Mouse (Mus musculus) kidney, postnatal 0 days (tissue): ENCODE data around the gene Ddx10. TPM values are rescaled to one million over a fixed set of nuclear protein-coding genes. Genes with fewer than 3 reads are reported as not detected.

Source experiments
- ATAC-seq: fragments of 200-750 bp; cut with Nextera tagmentation; replicated peaks from 2 replicates; pipeline ENCODE4 v1.8.0; 2017; ENCODE audit warnings: low read depth, moderate number of reproducible peaks, moderate TSS enrichment, moderate library complexity; ENCODE audit not compliant: low FRiP score
- DNase-seq: peaks from one replicate; pipeline ENCODE4 v3.0.0-alpha.2; 2016; ENCODE audit warnings: low spot score
- H3K27ac ChIP-seq: fragments of 300-500 bp; sonication (generic); 2 replicates; pipeline ENCODE4 v1.5.1; 2014; ENCODE audit warnings: mild to moderate bottlenecking
- H3K27me3 ChIP-seq: fragments of 300-500 bp; sonication (generic); 2 replicates; pipeline ENCODE4 v1.6.1; 2014; ENCODE audit warnings: low read length, mixed read lengths; ENCODE audit not compliant: insufficient read depth
- H3K36me3 ChIP-seq: fragments of 300-500 bp; sonication (generic); 2 replicates; pipeline ENCODE4 v1.6.1; 2014; ENCODE audit warnings: low read length, mixed read lengths; ENCODE audit not compliant: insufficient read depth
- H3K4me1 ChIP-seq: fragments of 300-500 bp; sonication (generic); replicated peaks from 2 replicates; pipeline ENCODE4 v1.6.1; 2014; ENCODE audit warnings: antibody characterized with exemption, low read length, mixed read lengths; ENCODE audit not compliant: insufficient read depth
- H3K4me2 ChIP-seq: fragments of 300-500 bp; sonication (generic); 2 replicates; pipeline ENCODE4 v1.6.1; 2014; ENCODE audit warnings: mild to moderate bottlenecking, low read length, moderate library complexity, mixed read lengths
- H3K4me3 ChIP-seq: fragments of 300-500 bp; sonication (generic); replicated peaks from 2 replicates; pipeline ENCODE4 v1.5.1; 2014; ENCODE audit warnings: low read depth, low read length
- H3K9ac ChIP-seq: fragments of 300-500 bp; sonication (generic); 2 replicates; pipeline ENCODE4 v1.6.1; 2014; ENCODE audit warnings: low read depth, low read length
- H3K9me3 ChIP-seq: fragments of 300-500 bp; sonication (generic); replicated peaks from 2 replicates; pipeline ENCODE4 v1.6.1; 2016; ENCODE audit warnings: low read length, inconsistent platforms, mixed read lengths
- CTCF ChIP-seq: IDR thresholded peaks from 2 replicates; pipeline ENCODE4 v1.5.1; 2016; ENCODE audit warnings: antibody characterized with exemption, low read depth, mild to moderate bottlenecking, moderate library complexity
- WGBS: fragments of 180-500 bp; shearing (Covaris S2); extraction: QIAGEN DNeasy Blood & Tissue Kit; methylation state at CpG from one replicate; pipeline ENCODE4 v1.1.7; 2014; 5-methylcytosine and 5-hydroxymethylcytosine counted together
- polyA plus RNA-seq: library from polyadenylated mRNA; unstranded; fragments of >200 nt; fragmentation: Nextera tagmentation; extraction: Ambion mirVana; gene quantifications from 2 replicates; pipeline ENCODE4 v1.2.1, GENCODE M21; 2015

Gene Ddx10
- polyA plus RNA-seq, 1 experiment from 2014 or later = 27.2 TPM

- ATAC-seq = no peak
- H3K4me3 ChIP-seq = no peak overlapping the region
- no peak for DNase-seq
- H3K4me1 ChIP-seq = no peaks in the 10 kb centered on the region
- WGBS = 95% methylated on average over 1 of the region's 1 CpGs
- no peak for TF ChIP-seq CTCF
- no peak overlapping the region for H3K4me2 ChIP-seq
- H3K36me3 ChIP-seq = no peaks in the 10 kb centered on the region
- no peak overlapping the region for H3K9ac ChIP-seq
- H3K9me3 ChIP-seq = no peaks in the 10 kb centered on the region
- no peak overlapping the region for H3K27ac ChIP-seq
- no peaks in the 10 kb centered on the region for H3K27me3 ChIP-seq
Measured at GRCm38 (mm10) chr9:53132826-53133225, 115.0 kb downstream of the Ddx10 start.

GRCm38 (mm10) chr9:53130460-53130859 lies 117.4 kb downstream of the Ddx10 start:
- no peak overlapping the region for H3K4me2 ChIP-seq
- no peak overlapping the region for H3K4me3 ChIP-seq
- no peaks in the 10 kb centered on the region for H3K36me3 ChIP-seq
- TF ChIP-seq CTCF = no peak
- DNase-seq (peak; percentile 29), ATAC-seq (no peak)
- no peaks in the 10 kb centered on the region for H3K27me3 ChIP-seq
- no peak overlapping the region for H3K9ac ChIP-seq
- no peak overlapping the region for H3K27ac ChIP-seq
- H3K4me1 ChIP-seq = no peaks in the 10 kb centered on the region
- 67% methylated on average over 2 of the region's 2 CpGs for WGBS
- no peaks in the 10 kb centered on the region for H3K9me3 ChIP-seq

GRCm38 (mm10) chr9:53101103-53101502 lies 146.8 kb downstream of the Ddx10 start:
- ATAC-seq (no peak), DNase-seq (no peak)
- H3K4me2 ChIP-seq = no peak overlapping the region
- H3K27me3 ChIP-seq = no peaks in the 10 kb centered on the region
- H3K9me3 ChIP-seq = no peaks in the 10 kb centered on the region
- no peak for TF ChIP-seq CTCF
- H3K27ac ChIP-seq = no peak overlapping the region
- H3K4me1 ChIP-seq = no peaks in the 10 kb centered on the region
- H3K9ac ChIP-seq = no peak overlapping the region
- WGBS = 92% methylated on average over 1 of the region's 1 CpGs
- H3K4me3 ChIP-seq = no peak overlapping the region
- H3K36me3 ChIP-seq = no peaks in the 10 kb centered on the region

- 72% methylated on average over 5 of the region's 5 CpGs for WGBS
- Histone ChIP-seq H3K9ac (no peak overlapping the region), H3K27ac (no peak overlapping the region), H3K36me3 (no peaks in the 10 kb centered on the region), H3K4me1 (no peaks in the 10 kb centered on the region), H3K4me3 (no peak overlapping the region), H3K27me3 (no peaks in the 10 kb centered on the region), H3K4me2 (no peak overlapping the region), H3K9me3 (no peaks in the 10 kb centered on the region)
- DNase-seq (peak; percentile 19), ATAC-seq (no peak)
- no peak for TF ChIP-seq CTCF
Measured at GRCm38 (mm10) chr9:53095319-53096165, 152.3 kb downstream of the Ddx10 start.

GRCm38 (mm10) chr9:53094536-53094935 lies 153.3 kb downstream of the Ddx10 start:
- no peak overlapping the region for H3K4me3 ChIP-seq
- no peak for TF ChIP-seq CTCF
- DNase-seq (no peak), ATAC-seq (no peak)
- no peaks in the 10 kb centered on the region for H3K4me1 ChIP-seq
- no peaks in the 10 kb centered on the region for H3K9me3 ChIP-seq
- no peak overlapping the region for H3K27ac ChIP-seq
- no peak overlapping the region for H3K9ac ChIP-seq
- 87% methylated on average over 7 of the region's 7 CpGs for WGBS
- H3K27me3 ChIP-seq = no peaks in the 10 kb centered on the region
- no peaks in the 10 kb centered on the region for H3K36me3 ChIP-seq
- no peak overlapping the region for H3K4me2 ChIP-seq

- Histone ChIP-seq H3K27me3 (no peaks in the 10 kb centered on the region), H3K4me3 (no peak overlapping the region), H3K4me1 (no peaks in the 10 kb centered on the region), H3K9ac (no peak overlapping the region), H3K27ac (no peak overlapping the region), H3K9me3 (no peaks in the 10 kb centered on the region), H3K4me2 (no peak overlapping the region), H3K36me3 (no peaks in the 10 kb centered on the region)
- no peak for TF ChIP-seq CTCF
- 78% methylated on average over 3 of the region's 3 CpGs for WGBS
- DNase-seq (no peak), ATAC-seq (no peak)
Measured at GRCm38 (mm10) chr9:53077626-53078025, 170.2 kb downstream of the Ddx10 start.

- Histone ChIP-seq H3K27ac (no peak overlapping the region), H3K9ac (no peak overlapping the region), H3K9me3 (no peaks in the 10 kb centered on the region), H3K4me2 (no peak overlapping the region), H3K27me3 (no peaks in the 10 kb centered on the region), H3K36me3 (no peaks in the 10 kb centered on the region), H3K4me1 (no peaks in the 10 kb centered on the region), H3K4me3 (no peak overlapping the region)
- no peak for ATAC-seq
- no peak for TF ChIP-seq CTCF
- no peak for DNase-seq
- 75% methylated on average over 3 of the region's 3 CpGs for WGBS
Measured at GRCm38 (mm10) chr9:53075931-53076330, 171.9 kb downstream of the Ddx10 start.
